Mouse (Mus musculus): ENCODE measurements at regions not wholly inside any gene's neighbourhood (a gene's known extent, or its start where the extent isn't known, plus 50 kb on each side); places are given as distances from the start of the nearest gene placed in this dataset.

DNA sequence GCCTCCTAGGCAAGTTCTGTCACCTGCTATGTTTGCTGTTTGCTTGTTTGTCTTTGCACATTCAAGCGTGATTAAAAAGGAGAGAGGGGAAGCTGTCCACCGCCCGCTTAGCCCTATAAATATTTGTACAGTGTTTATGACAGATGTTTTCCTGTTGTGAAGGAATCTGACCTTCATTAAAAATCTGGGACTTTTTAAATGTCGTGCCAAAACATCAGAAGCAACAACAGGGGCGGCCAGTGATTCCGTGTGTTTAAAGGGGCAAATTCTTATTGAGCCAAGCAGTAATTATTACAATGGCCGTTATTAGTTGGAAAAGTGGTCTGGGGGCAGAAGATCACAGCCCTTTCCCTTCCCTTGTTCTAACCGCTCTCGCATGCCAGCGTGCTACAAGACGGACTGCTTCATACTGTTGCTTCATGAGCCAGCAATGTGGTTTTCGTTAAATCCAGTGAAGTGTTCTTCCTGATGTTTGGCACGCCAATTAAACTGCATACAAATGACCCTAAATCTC is 119.3 kb downstream of the Gas1 start:
- no peak for DNase-seq

DNA sequence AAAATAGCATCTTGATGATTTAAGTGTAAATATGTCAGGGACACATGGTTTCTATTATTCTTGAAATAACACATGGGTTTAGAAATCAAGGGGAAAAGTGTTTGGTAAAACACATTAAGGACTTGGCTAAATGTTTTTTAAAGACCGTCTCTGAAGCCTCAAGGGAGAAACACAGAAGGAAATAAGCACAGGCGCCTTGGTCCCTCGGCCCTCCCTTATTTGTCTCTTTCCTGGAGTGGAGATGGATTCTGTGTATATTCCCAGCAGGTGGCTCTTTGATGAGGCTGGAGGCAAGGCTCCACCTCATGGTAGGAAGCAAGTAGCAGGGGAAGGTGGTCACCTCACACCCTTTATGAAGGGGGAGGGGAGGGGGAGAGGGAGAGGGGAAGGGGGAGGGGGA is 122.6 kb downstream of the Gas1 start:
- no peak for DNase-seq

DNA sequence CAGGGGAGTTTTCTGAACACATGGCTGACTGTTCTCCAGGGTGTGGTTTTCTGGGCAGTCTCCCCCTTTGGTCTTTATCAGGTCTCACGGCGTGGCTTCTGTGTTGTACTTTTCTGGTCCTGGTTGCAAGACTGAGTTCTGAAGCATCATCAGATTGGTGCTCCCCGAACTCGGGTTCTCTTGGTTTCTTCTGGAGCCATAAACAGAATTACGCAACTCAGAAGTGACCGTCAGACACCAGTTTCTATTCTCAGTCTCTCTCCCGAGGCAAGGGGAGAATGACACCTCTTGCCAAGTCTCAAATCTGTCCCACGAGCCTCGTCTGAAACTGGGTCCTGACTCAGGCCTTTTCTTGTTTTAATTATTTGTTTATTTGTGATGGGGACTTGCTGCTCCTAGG is 123.1 kb downstream of the Gas1 start:
- no peak for DNase-seq

DNA sequence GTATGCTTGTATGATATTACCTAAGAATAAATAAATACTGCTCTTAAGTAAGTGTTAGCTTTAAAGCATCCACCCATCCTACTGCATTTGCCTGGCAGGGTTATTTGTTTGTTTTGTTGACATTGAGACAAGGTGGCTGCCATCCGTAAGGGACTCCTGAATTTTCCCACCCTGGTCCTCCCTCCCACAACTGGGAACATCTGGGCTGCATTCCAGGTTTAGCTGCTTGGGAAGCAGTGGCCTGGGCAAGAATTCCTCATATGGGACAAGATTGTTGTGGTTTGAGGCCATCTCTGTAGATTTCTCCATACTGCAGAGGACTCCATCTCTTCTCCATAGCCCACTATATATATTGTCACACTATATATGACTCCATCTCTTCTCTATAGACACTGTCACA is 125.3 kb downstream of the Gas1 start:
- DNase-seq: no peak

DNA sequence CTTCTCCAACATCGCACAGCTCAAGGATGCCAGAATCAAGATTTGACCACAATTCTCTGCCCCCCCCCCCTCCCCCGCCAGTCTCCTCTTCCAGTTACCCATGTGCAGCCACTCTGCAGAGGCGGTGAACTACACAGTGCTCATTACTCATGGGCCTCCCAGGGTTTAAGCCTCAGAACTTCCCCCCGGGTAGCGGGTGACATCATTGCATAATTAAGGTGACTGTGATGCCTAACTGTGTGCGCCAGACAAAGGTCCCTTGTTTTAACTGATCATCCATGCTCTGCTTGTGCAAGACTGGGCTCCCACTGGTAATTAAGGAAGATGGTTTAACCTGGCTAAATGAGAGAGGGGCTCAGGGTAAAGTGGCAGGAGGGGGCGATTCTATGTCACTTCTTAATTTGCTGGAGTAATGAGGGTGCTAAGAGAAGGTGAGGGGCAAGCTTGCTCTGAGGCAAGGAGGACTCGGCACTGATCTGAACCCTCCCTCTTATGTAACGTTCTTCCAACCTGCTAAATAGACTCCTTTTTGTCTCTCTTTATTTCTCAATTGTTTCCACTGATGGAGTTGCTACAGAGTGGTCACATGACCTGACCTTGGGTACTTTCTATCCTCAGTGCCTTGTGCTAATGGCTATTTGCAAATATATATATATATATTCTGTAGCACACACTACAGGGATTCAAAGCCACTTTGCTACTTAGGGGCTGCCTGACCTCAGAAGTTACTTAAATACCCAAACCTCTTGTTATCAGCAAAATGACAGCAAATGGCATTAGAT is 126.2 kb downstream of the Gas1 start:
- DNase-seq: no peak

DNA sequence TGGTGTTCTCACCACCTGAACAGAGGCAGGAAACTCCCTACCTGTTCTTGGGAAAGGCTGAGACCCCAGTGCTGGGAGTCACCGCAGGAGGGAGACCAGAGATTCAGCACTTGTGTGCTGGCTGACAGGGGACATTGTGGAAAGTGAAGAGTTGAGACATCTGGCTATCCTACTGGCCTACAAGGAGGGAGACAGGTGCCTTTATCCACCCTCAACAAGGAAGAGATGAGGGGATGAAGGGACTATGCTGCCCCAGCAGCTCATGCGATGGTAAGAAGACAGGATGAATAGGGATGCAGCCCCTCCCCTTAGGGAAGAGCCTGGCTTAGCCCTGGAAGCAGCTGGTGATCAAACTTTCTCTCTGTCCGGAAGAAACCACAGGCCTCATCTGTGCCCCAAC is 127.5 kb downstream of the Gas1 start:
- no peak for DNase-seq

DNA sequence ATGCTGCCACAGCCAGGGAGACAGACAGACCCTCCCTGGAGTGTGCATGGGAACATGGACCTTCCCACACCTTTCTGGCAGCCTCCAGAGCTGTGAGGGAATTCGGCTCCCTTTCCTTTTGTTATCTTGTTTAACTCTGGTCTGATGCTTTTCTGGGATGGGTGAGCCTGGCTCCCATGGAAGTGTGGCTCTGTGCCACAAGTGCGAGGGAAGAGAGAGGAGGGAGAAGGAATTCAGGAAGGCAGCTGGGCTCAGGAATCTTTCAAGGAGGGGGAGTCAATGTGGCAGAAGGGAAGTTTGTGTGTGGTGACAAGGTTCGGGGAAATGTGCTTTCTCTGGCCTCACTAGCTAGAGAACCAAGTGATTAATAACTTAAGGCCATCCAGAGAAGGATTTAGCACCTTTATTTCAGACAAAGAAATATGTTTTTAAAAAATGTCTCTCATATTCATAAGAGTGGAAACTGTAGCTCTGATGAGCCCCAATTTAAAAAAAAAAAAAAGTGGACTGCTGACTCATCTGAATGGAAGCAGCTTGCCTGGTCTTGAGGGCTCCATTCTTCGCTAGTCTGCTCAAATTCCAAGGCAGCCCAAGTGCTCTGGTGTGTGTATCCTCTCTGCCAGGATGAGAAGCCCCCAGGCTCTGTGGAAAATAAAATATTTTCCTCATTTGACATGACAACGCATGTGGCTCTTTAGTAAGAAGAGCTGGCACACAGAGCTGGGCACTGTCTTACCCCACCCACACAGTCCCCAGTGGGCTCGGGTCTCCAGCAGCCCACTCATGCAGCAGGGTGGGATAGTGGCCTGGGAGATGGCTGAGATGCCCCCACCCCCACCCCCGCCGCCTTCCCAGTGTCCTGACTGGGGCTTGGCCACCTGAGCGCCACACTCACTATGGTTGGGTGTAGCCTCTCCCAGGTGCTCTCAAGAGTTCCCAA is 129.1 kb downstream of the Gas1 start:
- DNase-seq: no peak

DNA sequence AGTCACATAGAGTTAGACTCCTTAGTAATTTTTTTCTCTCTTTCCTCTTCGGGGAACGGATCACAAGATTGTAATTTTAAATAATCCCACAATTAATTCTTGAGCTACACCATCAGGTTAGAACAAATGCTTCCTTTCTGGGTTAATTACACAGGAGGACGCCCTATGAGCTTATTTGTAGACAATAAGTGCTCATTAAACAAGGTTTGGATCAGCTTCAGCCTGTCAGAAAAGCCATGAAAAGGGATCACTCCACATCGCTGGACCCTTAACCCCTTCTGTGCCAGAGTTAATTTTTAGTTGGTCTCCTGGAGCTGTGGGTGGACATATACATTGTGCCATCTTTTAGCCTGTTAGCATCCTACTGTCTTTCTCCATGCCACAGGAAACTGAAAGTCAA is 131.4 kb downstream of the Gas1 start:
- no peak for DNase-seq

DNA sequence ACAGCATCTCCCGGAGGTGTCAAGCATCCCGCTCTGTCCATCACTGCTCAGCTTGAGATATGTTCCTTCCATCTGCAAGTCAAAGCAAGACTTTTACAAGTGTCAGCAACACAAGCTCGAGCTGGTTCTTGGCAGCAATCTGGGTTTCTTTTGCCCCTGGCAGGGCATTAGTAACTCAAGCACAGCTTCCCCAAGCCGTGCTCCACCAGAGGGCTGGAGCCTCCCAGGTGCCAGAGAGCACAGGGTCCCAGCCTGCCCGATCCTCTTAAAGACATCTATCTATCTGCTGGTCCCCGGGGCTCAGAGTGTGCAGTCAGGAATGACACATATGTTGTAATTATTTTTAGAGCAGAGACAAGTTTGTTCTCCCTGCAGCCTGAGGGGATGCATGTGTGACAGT is 132.3 kb downstream of the Gas1 start:
- DNase-seq: no peak

DNA sequence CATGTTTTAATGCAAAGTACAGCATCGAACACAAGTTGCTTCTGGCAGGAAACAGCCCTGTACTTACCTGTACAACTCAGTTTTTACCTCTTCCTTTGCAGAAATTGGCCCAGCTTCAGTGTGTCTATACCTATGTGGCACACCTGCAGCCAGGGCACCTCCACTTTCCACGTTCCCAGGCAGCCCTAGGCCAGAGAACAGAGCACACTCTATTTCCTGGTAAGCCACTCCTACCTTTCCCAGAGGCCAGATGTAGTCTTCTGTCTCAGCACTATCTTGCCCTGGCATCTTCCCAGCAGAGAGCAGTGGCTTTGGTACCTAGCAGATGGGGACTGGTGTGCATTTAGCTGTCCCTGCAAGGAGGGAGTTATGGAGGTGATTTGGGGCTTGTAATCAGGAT is 134.7 kb downstream of the Gas1 start:
- no peak for DNase-seq

DNA sequence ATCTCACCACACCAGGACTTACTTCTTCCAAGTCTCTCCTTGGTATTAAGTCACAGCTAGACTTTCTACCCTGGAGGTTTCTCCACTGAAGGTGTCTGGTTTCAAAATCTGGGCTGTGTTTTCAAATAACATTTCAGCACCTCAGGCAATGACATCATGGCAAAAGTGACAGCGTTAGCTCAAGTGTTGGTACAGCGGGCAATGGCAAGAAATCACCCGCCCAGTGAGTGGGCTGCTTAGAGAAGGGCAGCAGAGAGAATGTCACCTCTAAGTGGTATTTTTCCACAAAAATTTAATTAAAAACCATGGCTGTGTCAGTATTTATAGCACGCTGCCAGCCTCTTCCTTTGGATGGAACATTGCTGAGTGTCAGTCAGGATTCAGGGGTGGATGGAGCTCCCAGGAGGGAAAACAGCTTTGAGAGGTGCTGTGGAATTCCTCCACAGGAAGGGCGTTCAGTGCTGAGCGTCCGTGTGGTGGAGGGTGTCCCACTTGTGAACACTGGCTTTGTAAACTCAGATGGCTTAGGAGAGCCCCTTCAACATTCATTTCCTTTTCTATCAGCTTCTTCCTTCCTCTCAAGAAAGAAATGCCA is 141.5 kb downstream of the Gas1 start:
- DNase-seq: no peak

DNA sequence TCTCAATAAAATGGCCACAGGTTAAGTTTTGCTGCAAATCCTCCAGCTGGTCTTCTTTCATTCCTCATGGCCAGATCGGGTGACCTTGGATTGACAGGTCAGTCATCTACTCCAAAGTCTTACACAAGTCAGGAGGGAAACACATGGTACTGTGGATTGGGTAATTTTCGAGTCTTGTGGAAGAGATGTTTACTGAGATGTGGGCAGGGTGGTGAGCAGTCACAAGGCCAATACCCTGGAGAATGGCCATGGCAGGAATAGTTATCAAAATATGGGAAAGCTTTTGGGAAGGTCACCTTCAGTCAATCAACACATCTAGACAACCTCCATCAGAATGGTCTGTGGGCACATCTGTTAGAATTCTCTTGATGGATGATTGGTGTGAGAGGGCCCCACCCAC is 144.0 kb downstream of the Gas1 start:
- no peak for DNase-seq

DNA sequence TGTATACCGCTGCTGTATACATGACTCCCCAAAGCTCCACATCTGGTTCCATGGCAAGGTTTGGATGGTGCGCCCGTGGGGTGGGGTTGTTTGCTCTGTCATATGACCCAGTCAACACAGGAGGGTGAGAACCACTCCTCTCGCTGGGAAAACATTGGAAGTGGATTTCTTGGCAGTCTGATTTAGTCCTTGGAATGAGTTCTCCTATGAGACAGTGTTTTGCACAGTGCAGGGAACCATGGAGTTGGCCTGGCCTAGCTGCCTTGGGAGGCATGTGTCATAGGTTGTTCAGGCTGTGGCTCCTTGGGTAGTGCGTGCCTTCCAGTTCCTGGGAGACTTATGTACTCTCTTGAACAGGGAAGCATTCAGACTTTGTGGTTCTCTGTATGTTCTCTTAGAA is 144.6 kb downstream of the Gas1 start:
- no peak for DNase-seq

DNA sequence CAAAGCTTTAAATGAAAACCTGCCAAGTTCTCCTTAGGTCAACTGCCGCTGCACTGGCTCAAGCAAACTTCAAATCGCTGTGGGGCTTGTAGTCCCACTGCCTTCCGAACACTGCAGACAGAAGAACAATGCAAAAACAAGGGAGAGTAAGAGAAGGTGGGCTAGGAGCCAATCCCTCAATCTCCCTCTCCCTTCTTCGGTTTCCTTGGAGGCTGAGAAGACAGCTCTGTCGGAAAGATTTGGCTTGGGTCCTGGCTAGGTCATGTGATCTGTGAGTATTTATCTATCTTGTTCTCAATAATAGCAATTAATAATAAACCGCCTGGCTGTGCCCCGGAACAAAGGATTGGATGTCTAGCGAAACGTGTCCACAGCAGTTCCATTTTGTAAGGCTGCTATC is 147.6 kb downstream of the Gas1 start:
- DNase-seq: no peak

DNA sequence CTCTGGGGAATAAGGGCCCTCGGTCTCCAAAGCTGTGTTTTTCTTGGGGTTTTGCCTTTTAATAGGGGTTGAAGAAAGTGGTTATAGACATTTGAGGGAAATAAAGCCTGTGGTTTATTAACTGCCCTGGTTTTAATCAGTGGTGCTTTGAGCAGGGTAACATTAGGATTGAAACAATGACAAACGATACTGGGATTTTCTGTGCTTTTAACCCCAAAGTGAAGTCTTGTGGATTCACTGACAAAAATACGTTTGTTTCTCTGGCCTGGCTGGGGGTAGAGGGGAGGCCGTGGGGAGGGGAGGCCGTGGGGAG is 157.0 kb downstream of the Gas1 start:
- DNase-seq: no peak

DNA sequence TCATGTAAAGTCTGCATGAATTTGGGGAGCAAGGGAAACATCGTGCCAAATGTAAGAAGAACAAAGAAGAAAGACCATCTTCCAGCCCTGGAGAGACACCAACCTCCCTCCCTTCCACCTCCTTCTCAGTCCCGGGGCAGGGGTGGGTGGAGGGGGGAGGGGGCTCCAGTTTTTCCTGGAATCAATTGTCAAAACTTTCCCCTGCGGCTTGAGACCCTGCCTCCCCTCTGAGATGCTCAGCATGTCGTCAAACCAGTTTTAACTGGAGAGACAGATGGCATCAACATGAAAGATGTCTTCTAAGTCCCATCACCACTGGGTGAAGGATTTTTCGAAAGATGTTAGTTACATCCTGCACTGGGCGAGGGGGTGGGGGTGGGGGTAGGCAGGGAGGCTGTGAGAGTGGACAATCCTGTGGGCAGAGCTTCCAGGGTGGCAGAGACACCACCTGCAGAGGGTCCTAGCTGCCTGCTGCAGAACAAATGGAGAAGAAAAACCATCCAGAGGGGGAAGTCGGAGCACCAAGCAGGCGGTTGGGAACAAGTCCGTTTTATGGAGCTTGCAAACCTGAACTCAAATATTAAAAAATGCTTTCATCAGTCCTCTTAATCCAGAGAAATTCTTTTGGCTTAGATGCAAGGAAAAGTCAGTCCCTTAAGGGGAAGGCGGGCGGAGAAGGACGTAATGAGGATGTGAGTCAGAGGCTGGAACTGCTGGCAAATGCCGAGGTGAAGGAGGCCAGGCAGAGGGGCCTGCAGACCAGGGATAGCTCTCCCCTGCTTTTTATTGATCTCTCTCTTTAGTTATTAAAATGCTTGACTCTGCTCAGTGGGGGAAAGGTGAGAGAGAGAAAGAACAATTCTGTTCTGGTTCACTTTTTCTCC is 157.6 kb downstream of the Gas1 start:
- no peak for DNase-seq

DNA sequence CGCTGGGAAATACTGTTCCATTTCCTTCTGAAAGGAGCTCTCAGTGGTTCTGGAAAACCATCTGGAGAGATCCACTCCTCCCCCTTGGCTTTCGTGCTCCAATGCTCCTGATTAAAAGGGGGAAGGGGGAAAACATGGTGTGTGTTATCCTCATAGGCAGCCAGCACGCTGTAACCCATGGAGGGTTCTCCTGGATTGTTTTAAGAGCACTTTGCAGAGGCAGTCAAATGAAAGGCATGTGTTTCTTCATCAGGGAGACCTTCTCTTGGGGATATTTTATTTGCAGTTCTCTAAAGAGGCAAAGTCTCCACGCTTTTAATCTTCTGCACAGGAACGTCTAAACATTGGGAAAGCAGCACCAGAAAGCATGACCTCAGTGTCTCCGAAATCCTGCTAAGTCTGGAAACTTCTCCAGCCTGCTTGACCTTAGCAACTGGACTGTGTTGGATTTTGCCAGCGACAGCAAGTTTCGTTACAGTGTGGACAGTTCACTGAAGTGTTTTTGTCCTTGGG is 161.3 kb downstream of the Gas1 start:
- DNase-seq: no peak

DNA sequence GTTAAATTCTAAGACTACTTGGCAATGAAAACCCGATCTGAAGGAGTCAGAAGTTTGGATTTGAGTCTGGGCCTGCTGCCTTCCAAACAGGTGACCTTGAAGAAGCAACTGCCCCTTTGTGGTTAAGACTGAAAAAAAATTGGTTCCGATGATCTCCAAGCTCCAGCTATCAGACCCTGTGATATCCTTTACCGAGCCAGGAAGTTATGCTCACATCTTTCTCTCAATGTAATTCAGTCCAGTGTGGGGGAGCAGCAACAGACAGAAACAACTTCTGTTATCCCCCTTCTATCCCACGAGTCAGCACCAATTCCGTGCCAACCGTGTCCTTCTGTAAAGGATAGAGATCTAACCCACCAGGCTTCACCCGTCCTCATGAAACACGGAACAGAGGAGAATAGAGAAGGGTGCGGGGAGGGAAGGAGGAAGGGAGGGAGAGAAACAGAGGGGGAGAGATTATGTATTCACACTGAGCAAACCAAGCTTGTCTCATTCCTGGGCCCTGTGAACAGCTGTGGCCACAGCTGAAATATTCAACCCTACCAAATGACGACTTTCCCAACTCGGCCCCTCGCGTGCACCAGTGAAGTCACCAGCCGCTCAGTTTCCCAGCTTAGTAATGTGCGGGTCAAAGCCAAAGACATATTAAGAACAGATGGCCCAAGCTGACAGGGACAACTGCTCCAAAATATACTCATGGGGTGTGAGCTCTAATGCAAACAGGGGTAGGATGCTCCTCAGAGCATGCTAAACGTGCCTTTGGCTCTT is 164.9 kb downstream of the Gas1 start:
- no peak for DNase-seq

DNA sequence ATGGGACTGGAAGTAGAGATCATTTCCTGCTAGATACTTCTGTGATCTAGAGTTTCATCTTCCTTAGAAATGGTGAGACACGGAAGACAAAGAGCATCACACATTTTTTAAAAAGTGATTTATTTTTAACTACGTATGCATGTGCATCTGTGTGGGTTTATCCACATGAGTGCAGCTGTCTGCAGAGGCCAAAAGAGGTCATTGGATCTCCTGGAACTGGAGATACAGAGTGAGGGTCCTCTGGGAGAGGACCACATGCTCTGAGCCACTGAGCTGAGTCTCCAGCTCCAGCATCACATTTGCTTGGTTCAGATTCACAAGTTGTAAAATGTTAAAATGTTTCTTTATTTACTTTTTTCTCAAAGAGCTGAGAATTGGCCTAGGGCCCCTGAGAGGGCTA is 166.1 kb downstream of the Gas1 start:
- no peak for DNase-seq

DNA sequence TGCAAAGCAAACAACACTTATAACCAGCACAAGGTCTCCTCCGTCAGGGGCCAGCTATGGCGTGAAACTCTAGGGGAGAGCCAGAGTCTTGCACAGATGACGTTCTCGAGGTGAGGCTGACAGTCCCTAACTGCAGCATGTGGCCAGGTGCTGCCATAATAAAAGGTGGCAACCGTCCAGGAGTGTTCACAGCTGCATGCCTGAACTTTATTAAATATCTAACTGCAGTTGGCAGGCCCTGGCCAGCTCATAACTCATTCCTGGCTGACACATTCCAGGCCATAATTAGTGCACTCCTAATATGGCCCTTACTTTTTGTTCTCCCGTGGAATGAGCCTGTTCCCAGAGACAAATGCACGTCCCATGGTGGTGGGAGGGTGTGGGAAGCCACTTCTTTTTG is 169.6 kb downstream of the Gas1 start:
- no peak for DNase-seq

DNA sequence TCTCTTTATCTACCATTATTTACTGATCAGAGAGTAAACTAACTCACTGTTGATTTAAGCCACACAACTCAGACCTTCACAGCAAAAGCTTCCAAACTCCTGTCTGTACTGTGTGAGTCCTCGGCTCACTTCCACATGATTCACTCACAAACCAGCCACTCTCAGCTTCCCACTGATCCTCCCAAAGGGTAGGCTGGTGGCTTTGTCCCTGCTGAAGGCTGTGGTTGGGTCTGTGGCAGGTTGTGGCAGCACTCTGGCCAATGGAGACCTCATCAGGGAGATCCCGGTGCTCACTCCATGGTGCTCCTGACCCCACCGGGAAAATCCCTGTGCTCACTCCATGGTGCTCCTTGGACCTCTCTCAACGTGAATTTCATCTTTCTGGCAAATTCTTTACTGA is 170.1 kb downstream of the Gas1 start:
- no peak for DNase-seq

DNA sequence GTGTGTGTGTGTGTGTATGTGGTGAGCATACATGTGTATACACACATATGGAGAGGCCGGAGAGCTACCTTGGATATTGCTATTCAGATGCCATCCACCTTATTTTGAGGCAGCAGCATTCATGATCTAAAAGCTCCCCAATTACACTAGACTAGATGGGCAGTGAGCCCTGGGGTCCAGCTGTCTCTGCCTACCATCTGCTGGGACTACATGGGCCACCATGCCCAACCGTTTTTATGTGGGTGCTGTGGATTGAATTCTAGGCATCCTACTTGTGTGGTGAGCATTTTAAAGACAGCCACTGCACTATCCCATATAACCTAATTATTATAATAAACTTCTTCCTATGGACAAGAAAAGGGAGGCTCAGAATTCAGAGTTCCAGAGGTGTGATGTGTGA is 172.6 kb downstream of the Gas1 start:
- DNase-seq: no peak
